Mouse (Mus musculus) megakaryocyte, embryonic 14.5 days (primary cell): ENCODE results near the gene Foxc2.

Experiments
- FLI1 ChIP-seq: IDR thresholded peaks from 2 replicates; pipeline ENCODE4 v1.6.1; 2012; ENCODE audit warnings: low read length, inconsistent platforms, mixed read lengths
- GATA1 ChIP-seq: IDR thresholded peaks from 3 replicates; pipeline ENCODE4 v1.6.1; 2012; ENCODE audit warnings: mixed read lengths, low read length, inconsistent platforms, borderline replicate concordance

- no peak for TF ChIP-seq GATA1
- no peak for TF ChIP-seq FLI1
Observed at GRCm38 (mm10) chr8:121123113-121123512, 7.1 kb downstream of the Foxc2 start.
